Mouse (Mus musculus) midbrain, postnatal 0 days (tissue): ENCODE measurements at regions not wholly inside any gene's neighbourhood (a gene's known extent, or its start where the extent isn't known, plus 50 kb on each side); places are given as distances from the start of the nearest gene placed in this dataset.

Experiments used
- ATAC-seq: fragments of 200-750 bp; cut with Nextera tagmentation; 2 replicates; pipeline ENCODE4 v1.8.0; 2017; ENCODE audit warnings: moderate number of reproducible peaks, mild to moderate bottlenecking, moderate TSS enrichment, moderate library complexity; ENCODE audit not compliant: low FRiP score
- DNase-seq: peaks from one replicate; pipeline ENCODE4 v3.0.0-alpha.2; 2015; ENCODE audit warnings: low spot score
- H3K27ac ChIP-seq: fragments of 300-500 bp; sonication (generic); 2 replicates; pipeline ENCODE4 v1.5.1; 2014; ENCODE audit warnings: low read depth, mild to moderate bottlenecking, low read length, mixed read lengths
- H3K27me3 ChIP-seq: fragments of 300-500 bp; sonication (generic); 2 replicates; pipeline ENCODE4 v1.6.1; 2014; ENCODE audit warnings: low read length, control low read depth, mixed read lengths; ENCODE audit not compliant: insufficient read depth
- H3K36me3 ChIP-seq: fragments of 300-500 bp; sonication (generic); 2 replicates; pipeline ENCODE4 v1.6.1; 2014; ENCODE audit warnings: low read length, control low read depth, mixed read lengths; ENCODE audit not compliant: insufficient read depth
- H3K4me1 ChIP-seq: fragments of 300-500 bp; sonication (generic); 2 replicates; pipeline ENCODE4 v1.6.1; 2014; ENCODE audit warnings: mild to moderate bottlenecking, control low read depth, antibody characterized with exemption, low read length, mixed read lengths; ENCODE audit not compliant: insufficient read depth
- H3K4me2 ChIP-seq: fragments of 300-500 bp; sonication (generic); 2 replicates; pipeline ENCODE4 v1.6.1; 2014; ENCODE audit warnings: low read depth, mild to moderate bottlenecking, low read length, mixed read lengths; ENCODE audit not compliant: poor library complexity, severe bottlenecking
- H3K4me3 ChIP-seq: fragments of 300-500 bp; sonication (generic); 2 replicates; pipeline ENCODE4 v1.5.1; 2014; ENCODE audit warnings: low read depth, mild to moderate bottlenecking, low read length, moderate library complexity
- H3K9ac ChIP-seq: fragments of 300-500 bp; sonication (generic); replicated peaks from 2 replicates; pipeline ENCODE4 v1.6.1; 2014; ENCODE audit warnings: mild to moderate bottlenecking, low read length, moderate library complexity, mixed read lengths; ENCODE audit not compliant: poor library complexity, severe bottlenecking
- H3K9me3 ChIP-seq: fragments of 300-500 bp; sonication (generic); 2 replicates; pipeline ENCODE4 v1.6.1; 2016; ENCODE audit warnings: low read length, control low read depth
- CTCF ChIP-seq: IDR thresholded peaks from 2 replicates; pipeline ENCODE4 v1.5.1; 2016; ENCODE audit warnings: antibody characterized with exemption, mild to moderate bottlenecking
- WGBS: fragments of 180-500 bp; shearing (Covaris S2); extraction: QIAGEN DNeasy Blood & Tissue Kit; methylation state at CpG from one replicate; pipeline ENCODE4 v1.1.7; 2014; 5-methylcytosine and 5-hydroxymethylcytosine counted together

DNA sequence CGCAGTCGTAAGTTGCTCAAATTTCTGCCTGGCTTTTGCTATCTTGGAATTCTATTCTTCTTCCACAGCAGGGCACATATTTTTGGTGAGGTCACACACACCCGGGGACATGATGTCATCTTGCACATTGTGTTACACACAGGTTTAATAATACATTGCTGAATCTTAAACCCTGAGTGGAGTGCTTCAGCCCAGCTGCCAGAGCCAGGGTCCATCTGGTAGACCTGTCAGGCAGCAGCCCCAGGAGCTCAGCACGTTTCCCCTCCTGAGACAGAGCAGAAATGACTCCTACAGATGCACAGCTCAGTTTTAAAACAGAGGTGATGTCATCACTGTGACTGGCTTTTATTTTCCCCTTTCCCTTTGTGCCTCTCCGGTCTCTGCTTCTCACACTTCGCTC, 280.4 kb downstream of the Tgfb2 start:
- DNase-seq = no peak
- Histone ChIP-seq H3K27ac (no peak overlapping the region), H3K9ac (no peak overlapping the region), H3K4me3 (no peak overlapping the region), H3K27me3 (no peaks in the 10 kb centered on the region), H3K9me3 (no peaks in the 10 kb centered on the region), H3K4me1 (no peaks in the 10 kb centered on the region), H3K36me3 (no peaks in the 10 kb centered on the region), H3K4me2 (no peak overlapping the region)
- ATAC-seq = no peak
- WGBS = 76% methylated on average over 6 of the region's 6 CpGs
- no peak for TF ChIP-seq CTCF

DNA sequence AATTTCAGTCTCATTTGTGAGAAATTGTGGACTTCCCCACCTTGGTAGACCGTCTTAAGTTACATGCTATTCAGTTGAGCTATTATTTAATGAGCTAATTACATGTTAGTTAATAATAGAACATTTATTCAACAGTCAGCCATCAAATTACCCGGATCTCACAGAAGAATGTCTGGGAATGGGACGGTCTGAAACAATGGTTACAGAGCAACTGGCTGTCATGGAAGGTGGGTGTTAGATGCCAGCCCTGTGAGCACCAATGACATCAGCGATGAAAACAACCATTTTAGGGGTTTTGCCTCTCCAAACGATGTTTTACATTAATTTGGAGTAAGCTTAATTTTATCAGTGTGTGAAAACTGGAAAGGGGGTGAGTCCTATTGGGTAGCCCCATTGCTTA, 281.7 kb downstream of the Tgfb2 start:
- Histone ChIP-seq H3K9ac (no peak overlapping the region), H3K9me3 (no peaks in the 10 kb centered on the region), H3K4me1 (no peaks in the 10 kb centered on the region), H3K27me3 (no peaks in the 10 kb centered on the region), H3K4me2 (no peak overlapping the region), H3K4me3 (no peak overlapping the region), H3K27ac (no peak overlapping the region), H3K36me3 (no peaks in the 10 kb centered on the region)
- DNase-seq (no peak), ATAC-seq (no peak)
- no peak for TF ChIP-seq CTCF
- 84% methylated on average over 5 of the region's 5 CpGs for WGBS

DNA sequence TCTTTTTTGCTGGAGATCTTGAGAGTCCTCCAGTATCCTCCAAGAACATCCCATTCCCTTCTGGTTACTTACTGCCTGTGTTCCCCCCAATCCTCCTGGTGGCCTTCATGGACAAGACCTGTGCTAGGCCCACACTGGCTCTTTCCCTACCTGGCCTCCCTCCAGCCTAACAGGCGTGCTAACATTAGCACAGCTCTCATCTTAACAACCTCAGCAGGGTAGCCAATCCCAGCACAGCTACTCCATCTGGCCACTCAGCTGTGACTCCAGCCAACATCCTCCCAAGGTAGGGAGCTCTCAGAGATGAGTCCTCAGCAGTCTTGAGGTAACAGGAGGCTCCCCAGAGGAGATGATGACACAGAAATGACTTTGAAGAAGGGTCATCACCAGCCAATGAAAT, 288.7 kb downstream of the Tgfb2 start:
- no peaks in the 10 kb centered on the region for H3K4me1 ChIP-seq
- ATAC-seq = no peak
- no peak for TF ChIP-seq CTCF
- no peaks in the 10 kb centered on the region for H3K27me3 ChIP-seq
- no peak overlapping the region for H3K9ac ChIP-seq
- no peak for DNase-seq
- no peaks in the 10 kb centered on the region for H3K9me3 ChIP-seq
- H3K4me3 ChIP-seq = no peak overlapping the region
- 69% methylated on average over 1 of the region's 1 CpGs for WGBS
- no peaks in the 10 kb centered on the region for H3K36me3 ChIP-seq
- H3K27ac ChIP-seq = no peak overlapping the region
- no peak overlapping the region for H3K4me2 ChIP-seq

DNA sequence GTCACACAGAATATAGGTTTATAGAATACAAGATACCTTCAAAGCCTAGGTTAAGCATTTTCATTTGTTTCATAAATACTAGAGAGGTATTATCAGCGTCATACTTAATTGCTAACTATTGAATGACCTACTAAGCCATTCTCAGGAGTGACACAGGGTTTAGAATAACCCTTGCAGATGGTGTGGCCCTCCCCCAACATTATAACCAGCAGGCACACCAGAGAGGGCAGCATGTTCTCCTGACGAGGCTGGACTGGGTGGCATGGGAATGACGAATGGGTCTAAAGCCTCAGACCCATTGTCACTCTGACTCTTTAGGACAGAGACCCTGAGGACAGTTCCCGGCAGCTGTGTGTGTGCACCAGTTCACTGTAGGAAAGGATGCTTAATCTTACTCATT, 290.5 kb downstream of the Tgfb2 start:
- H3K4me3 ChIP-seq = no peak overlapping the region
- no peaks in the 10 kb centered on the region for H3K36me3 ChIP-seq
- no peak for DNase-seq
- no peak for ATAC-seq
- WGBS = 83% methylated on average over 4 of the region's 4 CpGs
- no peak overlapping the region for H3K27ac ChIP-seq
- no peak overlapping the region for H3K4me2 ChIP-seq
- no peaks in the 10 kb centered on the region for H3K4me1 ChIP-seq
- TF ChIP-seq CTCF = no peak
- no peaks in the 10 kb centered on the region for H3K9me3 ChIP-seq
- no peaks in the 10 kb centered on the region for H3K27me3 ChIP-seq
- no peak overlapping the region for H3K9ac ChIP-seq

DNA sequence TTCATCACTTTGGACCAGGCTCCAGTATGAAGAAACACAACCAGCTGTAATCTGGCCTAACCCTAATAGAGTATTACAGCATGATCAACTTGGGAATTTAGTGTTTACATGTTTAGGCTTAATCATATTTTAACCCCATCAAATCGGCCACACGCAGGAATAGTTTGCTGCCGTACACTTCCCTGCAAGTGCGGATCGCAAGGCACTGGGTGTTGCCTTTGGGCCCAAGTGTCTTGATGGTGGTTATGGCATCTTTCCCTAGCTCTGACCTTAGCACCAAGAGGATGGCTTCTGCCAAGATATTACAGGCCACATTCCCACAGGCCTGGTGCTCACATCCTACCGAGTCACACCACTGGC, 291.9 kb downstream of the Tgfb2 start:
- ATAC-seq = no peak
- no peak overlapping the region for H3K27ac ChIP-seq
- 98% methylated on average over 6 of the region's 6 CpGs for WGBS

DNA sequence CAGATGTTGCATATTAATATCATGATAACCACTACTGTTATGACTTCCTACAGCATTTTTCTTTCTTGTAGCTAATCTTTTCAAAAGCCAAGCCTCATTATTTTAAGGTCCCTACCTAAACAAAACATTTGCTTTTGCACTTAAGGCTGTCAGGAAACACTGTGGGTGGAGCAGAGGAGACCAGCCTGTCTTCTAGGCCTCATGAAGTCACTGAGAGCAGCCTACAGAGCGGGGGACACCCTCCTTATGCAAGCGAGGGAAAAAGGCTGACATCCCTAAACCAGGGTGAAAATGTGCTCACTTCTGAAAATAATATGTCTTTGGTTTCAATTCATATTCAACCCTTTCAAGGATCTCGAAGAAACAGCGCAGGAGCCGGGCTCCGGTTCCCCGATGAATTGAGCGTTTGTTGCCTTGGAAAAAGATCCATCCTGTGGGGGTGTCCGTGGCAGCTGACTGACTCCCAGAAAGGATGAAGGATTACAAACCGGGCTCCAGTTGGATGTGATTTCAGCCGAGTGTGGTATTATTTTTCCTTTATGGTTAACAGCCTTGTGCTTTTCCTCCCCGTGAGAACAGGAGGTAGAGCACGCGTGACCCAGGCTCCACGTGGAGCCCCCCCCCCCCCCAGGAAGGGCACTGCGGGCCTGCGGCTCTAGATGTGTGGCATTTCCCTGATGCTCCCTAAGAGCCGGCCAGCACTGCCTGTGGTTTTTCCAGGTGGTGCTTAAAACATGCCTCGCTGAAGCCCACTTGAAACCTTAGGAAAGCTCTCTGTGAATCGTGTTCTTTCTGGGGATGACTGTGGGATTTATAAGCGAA, 292.5 kb downstream of the Tgfb2 start:
- Histone ChIP-seq H3K9me3 (no peaks in the 10 kb centered on the region), H3K4me1 (peaks cover 7% of the 10 kb centered on the region; the same call in 1 of the 2 replicates), H3K27ac (no peak overlapping the region), H3K4me3 (no peak overlapping the region), H3K4me2 (no peak overlapping the region), H3K27me3 (no peaks in the 10 kb centered on the region), H3K9ac (no peak overlapping the region), H3K36me3 (no peaks in the 10 kb centered on the region)
- 70% methylated on average over 21 of the region's 21 CpGs for WGBS
- DNase-seq = no peak
- ATAC-seq = no peak
- no peak for TF ChIP-seq CTCF

More for the DNA sequence above, 291.9 kb downstream of the Tgfb2 start:
- no peak for TF ChIP-seq CTCF
- Histone ChIP-seq H3K36me3 (no peaks in the 10 kb centered on the region), H3K4me2 (no peak overlapping the region), H3K4me3 (no peak overlapping the region), H3K9me3 (no peaks in the 10 kb centered on the region), H3K27me3 (no peaks in the 10 kb centered on the region), H3K4me1 (peaks cover 6% of the 10 kb centered on the region; the same call in 1 of the 2 replicates), H3K9ac (no peak overlapping the region)
- DNase-seq = no peak
